Mouse (Mus musculus): Measurements from ENCODE around the gene S1pr4.
A peak's percentile ranks its signal among the peaks of the same experiment; 100 is the strongest.

Gene S1pr4

DNA sequence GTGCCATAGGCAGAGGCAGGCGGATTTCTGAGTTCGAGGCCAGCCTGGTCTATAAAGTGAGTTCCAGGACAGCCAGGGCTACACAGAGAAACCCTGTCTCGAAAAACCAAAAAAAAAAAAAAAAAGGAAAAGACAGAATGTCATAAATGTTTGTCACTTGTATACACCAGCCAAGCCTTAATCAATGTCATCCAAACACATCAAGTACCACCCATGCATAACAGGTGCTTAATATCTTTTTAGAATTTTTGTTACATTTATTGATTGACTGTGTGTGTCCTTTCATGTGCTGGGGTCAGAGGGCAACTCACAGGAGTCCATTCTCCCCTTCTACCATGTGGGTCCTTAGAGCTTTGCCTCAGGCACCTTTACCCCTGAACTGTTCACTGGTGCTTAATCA is at the start of gene S1pr4:
Gene S1pr4, minus strand, starts transcription at position 101 of the 400 bp plus-strand sequence.
- DNase-seq: no peak

DNA sequence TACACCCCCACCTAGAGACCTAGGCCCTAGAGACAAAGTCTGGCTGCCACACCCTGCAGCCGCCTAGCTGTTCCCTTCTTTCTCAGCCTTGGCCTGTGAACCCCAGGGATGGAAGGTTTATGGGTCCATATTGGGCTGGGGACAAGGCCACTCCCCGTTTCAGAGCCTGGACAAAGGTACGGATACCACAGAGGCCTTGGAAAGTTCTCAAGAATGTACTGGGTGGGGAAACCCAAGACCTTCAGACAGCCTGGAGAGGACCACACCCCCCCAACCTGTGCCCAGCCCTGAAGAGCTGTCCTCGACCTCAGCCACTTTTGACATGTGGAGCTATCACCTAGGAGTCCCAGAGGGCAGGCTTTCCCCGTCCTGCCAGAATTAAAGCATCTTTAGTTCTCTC is 49.0 kb upstream of the S1pr4 start:
- no peak for DNase-seq

DNA sequence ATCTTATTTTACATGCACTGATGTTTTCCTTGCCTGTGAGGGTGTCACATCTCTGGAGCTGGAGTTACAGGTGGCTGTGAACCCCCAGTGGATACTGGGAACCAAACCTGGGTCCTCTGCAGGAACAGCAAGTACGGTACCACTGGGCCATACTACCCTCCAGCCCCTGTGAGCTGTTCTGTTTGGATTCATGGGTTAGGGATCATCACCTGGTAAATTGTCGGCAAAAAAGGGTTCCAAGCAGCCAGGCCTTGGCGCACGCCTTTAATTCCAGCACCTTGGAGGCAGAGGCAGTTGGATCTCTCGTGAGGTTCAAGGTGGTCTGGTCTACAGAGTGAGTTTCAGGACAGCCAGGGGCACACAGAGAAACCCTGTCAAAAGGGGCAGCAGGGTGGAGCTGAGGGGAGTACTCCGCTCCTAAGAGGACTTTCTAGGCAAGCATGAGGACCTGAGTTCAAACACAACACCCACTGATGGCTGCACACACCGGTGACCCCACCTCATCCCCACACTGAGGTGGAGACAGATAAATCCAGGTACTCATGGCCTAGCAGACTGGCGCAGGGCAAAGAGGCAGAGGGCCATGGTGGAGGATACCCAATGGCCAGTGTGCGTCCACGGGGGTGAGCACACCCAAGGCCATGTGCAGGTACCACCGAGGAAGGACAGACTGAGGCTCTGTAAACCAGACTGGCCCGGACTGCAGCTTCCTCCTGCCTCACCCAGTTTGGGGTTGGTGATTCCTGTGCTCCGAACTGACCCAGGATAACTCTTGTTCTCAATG is 47.0 kb upstream of the S1pr4 start:
- no peak for DNase-seq

DNA sequence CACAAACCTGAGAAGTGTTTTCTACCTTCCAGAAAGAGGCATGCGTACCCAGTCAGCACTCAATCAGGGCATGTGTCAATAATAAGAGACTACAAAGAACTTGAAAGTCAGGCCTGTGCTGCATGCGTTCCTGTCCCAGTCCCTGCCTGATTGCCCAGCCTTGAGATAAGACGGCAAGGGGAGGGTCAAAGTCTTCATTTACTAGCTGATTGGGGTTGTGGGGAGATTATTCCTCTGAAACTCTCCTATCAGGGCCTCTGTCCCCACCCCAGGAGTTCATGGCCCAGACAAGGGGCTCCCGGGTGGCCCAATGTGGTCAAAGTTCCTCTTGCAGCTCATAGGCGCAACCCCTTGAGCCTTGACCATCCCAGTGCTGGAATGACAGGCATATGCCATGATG is 46.4 kb upstream of the S1pr4 start:
- DNase-seq: no peak

DNA sequence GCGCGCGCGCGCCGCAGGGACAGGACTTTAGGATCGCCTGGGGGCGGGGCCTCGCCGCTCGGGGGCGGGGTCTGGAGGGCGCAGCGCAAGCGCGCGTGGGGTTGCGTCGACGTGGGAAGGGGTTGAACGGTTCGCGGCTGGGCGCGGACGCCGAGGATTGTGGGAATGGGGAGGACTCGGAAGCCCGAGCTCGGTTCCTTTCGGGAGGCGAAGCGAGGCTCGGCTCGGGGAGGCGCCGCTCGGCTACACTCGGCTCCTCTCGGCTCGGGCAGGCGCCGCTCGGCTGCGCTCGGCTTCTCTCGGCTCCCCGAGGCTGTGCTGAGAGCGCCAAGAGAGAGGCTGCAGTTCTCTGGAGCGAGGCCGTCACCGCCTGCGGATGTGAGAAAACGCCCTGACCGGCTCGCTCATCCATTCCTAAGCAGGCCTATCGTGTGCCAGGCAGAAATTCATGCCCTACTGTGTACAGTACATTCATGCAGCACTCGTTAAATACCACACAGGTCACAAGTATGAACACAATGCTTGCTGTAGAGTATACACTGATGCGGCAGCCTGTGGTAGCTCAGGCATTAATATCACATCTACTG is 45.3 kb upstream of the S1pr4 start, which contains the start of gene Gna11:
Gene Gna11, minus strand, starts transcription at position 30 of the 587 bp plus-strand sequence.
- peak; percentile 99 for DNase-seq

DNA sequence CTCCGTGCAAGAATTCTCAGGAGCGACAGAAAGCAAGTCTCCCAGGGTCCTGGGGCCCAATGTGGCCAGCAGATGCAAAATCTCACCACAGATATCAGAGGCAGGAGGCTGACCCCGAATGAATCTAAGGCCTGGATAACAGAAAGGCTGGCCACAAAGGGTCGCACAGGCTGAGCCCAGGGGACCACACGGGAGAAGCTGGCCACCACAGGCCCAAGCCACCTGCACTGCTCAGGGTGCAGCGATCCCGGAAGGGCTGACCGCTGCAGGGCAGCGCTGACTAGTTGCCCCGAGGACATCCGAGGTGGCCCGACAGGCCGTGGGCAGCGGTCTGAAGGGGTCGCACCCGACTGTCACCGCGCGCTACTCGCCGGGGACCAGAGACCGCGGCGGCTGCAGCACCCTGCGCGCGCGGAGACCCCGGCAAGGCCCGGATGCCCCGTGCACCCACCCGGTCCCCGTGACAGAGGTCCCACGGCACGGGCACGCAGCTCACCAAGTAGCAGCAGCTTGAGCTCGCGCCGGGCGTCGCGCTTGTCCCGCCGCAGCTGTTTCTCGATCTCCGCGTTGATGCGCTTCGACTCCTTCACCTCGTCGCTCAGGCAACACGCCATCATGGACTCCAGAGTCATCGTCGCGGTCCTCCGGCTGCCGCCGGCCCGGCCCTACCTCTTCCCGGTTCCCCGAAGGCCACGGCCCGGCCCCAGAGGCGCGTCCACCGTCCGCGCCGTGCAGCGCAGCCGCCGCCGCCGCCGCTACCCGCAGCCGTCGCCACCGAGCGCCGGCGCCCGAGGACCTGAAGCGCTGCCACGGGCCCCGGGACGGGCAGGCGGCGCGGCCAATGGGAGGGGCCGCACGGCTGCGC is 44.6 kb upstream of the S1pr4 start:
- no peak for DNase-seq

DNA sequence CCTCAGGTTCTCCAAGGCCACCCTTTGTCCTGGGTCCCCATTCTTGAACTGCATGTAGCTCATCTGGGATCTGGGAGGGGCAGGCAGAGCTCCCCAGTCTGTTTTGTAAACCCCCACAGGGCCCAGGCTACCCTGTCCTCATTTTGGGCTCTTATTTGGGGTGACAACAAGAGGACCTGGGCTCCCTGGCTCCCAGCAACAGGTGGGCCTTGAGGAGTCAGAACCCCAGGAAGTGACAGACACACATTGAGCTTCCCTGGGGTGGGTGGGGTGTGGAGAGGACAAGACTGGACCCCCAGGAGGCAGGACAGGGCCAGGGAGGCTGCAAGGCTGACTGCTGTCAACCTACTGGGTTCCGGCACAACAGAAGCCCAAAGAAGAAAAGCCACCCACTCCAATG is 43.7 kb upstream of the S1pr4 start:
- no peak for DNase-seq

DNA sequence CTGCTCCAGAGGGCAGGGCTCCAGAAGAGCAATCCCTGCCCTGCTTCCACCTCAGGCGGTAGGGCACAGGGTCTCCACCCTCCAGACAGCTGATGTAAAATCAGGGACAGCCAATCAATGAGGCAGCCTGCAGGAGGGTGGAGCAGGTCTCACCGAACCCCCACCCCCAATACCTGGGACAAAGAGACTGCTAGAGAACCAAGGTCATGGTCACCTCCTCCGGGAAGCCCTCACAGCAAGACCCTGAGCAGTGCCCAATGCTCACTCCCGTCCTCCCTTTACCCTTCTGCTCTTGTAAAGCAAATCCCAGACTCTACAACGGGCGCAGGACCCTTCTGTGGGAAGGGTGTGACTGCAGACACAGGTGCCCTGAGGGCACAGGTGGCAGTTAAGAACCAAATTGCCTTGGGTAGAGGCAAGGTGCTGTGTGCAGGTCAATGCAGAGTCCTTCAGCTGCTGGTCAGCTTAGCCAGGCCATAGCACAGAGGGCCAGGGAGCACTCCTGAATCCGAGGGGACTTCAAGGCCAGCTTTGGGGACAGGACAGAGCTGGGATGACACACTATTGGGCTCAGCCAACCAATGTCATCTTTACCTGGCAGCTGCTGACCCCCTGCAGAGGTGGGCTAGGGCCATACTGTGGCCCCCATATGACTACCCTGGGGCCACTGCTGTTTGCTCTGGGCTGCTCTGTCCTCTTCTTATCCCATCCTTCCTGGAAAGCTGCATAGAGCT is 43.0 kb upstream of the S1pr4 start:
- DNase-seq: no peak

DNA sequence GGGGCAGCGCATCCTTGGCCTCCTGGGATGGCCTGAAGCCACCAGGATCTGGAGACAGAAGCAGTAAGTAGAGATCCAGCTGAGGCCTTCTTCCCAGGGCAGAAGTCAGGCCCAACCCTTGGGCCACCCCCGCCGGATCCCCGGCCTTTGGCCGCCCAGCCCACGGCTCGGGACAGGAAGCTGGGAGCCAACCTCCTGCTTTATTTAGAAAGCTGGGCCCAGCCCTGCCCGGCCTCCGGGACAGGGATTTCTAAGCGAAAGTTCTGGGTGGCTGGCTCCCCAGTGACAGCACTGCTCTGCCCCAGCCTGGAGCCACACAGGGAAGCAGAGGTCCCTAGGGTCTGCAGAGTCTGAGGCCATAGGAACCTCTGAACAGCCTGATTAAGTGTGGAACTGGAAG is 41.9 kb upstream of the S1pr4 start:
- DNase-seq: no peak

DNA sequence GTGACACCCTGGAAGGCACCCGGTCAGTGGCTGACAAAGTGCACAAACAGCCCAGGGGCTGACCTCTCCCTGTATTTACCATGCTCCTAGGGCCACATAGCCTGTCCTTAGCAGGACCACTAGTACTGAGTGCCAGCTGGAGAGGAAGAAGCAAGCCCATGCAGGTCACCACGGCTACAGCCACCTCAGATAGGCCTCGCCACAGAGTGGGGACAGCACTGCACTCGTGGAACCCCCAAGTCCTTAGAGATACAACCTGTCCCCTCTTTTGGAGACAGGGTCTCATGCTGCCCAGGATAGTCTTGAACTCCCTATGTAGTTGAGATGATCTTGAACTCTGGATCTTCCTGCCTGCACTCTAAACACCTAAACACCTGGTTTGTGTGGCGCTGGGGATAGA is 41.4 kb upstream of the S1pr4 start:
- no peak for DNase-seq

DNA sequence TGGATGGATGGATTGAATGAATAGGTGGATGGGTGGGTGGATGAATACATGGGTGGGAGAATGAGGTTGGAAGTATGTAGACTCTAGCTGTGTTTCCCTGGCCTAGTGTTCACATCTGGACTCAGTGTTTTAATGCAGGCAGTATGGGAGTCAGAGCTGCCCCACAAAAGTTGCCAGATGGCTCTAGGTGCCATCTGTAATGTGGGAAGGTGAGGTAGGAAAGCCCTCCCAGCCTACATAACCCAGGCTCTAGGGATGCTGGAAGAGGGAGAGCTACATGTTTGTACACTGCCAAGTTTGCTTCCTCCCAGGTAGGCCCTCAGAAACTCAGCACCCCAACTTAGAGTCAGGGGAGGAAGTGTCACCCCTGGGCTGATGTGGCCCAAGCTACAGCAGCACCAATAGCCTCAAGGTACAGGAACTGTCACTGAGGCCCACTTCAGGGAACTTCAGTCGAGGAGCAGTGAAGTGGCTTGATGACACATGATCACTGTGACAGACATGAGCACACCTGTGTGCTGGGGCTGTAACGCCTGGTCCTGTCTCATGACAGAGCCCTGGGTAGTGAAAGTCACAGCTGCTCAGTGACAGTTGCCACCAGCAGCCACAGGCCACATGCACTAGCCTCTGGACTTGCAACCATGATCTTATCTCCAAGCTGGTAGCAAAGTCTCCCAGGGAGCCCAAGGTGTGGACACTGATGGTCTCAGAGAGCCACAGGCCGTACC is 38.6 kb upstream of the S1pr4 start:
- DNase-seq: no peak

DNA sequence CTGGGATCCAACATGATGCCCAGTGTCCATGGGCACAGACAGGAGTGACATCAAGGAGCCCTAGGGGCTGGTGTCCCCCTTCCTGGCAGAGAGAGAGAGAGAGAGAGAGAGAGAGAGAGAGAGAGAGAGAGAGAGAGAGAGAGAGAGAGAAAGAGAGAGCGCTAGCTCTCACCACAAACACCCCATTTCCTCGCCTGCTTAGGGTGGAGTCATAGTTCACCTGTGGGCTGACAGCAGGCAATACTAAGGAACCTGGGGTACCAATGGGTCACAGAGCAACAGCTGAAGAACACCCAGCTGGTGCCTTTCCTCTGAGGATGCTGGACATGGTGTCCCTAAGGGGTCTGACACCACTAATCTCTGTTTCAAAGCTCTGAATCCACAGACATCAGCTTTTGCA is 37.5 kb upstream of the S1pr4 start:
- no peak for DNase-seq

DNA sequence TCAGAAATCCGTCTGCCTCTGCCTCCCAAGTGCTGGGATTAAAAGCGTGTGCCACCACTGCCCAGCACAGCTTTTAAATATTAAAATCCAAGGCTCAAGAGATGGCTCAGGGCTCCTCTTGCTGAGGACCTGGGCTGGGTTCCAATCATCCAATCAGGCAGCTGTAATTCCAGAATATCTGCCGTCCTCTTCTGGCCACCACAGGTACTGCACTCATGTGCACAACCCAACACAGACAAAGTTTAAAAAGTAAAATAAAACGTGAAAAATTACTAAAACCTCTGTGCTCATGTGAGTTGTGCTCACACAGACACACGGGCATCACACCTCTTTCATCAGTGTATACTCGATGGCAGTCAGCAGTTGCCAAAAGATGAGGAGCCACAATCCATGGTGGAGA is 36.8 kb upstream of the S1pr4 start:
- no peak for DNase-seq

DNA sequence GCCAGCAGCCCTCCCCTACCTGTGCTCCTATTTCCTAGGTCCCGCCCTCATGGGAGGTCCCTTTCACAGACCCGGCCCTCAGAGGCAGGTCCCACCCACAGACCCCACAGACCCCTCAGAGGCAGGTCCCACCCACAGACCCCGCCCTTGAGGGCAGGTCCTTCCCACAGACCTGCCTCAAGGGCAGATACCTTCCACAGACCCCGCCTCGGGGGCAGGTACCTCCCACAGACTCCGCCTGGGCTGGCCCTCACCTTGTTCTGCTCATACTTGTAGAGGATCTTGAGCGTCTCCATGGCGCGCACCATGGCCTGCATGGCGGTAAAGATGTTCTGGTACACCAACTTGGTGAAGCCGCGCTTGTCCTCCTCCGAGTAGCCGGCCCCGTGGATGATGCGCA is 34.9 kb upstream of the S1pr4 start:
- no peak for DNase-seq

DNA sequence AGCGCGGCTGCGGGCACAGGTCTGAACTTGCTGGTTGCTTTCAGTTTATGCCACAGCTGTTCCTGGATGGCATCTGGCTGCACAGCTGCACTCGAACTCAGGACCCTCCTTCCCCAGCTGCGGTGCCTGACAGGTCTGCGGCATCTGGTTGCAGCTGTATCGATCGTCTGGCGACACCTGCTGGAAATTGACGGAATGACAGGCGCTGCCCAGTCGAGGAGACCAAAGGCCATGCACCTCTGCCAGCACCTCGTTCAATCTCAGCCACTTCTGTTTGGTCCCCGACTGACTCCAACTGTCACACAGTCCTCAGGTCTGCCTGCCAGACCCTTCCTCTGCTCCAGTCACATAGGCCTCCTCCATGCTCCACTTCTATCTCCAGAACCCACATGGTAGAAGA is 26.8 kb upstream of the S1pr4 start:
- no peak for DNase-seq

DNA sequence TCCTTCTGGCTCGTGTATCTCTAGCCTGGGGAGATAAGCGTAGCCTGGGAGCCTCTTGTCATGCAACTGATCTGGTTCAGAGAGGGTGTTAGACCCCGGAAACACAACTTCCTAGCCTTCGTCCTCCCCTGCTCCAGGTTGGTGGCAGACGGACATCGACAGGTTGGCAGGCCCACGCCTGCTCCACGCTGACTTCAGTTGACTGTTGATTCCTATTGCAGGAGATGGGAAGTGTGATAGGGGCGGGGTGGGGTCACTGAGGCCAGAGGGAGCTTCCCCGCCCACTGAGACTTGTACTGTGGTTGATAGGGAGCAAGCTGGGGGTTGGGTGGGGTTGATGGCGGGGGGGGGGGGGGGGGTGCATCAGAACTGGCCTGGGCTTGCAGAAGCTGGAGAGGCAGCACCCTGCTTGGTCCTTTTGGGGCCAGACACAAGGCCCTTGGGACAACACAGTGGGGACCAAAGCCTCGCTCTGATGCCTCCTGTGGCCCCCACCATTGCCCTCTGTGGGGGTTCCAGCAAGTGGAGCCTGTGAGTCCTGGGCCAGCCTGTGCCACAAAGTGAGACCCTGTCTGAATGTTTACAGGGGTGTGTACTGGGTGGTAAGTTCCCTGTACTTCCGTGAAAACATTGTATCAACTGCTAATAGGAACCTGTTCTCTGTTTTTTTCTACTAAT is 25.2 kb upstream of the S1pr4 start:
- no peak for DNase-seq

DNA sequence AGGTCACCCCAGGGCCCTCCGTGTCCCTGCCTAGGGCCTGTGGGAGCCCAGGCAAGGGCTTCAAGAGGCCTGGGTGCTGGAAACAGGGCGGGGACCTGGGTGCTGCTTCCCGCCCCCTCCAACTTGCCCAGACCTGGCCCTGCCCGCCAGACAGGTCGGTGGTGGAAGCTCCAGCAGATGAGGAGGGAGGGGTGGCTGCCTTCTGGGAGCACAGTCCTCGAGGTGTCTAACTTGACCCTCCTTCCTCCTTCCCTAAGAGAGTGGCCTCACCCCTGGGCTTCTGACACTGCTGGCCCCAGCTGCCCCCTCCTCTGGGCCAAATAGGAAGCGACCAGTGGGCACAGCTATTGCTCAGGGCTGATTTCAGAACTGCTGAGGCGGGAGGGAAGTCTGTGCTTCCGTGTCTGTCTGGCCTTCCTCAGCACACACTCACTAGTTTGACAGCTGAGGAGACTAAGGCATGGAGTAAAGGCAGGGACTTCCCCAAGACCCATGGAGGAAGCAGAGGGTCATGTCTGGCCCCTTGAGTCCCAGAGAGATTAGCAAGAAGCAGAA is 24.2 kb upstream of the S1pr4 start, which contains the start of gene Gna15:
Gene Gna15, minus strand, starts transcription at position 175 of the 555 bp plus-strand sequence.
- peak; percentile 84 for DNase-seq

DNA sequence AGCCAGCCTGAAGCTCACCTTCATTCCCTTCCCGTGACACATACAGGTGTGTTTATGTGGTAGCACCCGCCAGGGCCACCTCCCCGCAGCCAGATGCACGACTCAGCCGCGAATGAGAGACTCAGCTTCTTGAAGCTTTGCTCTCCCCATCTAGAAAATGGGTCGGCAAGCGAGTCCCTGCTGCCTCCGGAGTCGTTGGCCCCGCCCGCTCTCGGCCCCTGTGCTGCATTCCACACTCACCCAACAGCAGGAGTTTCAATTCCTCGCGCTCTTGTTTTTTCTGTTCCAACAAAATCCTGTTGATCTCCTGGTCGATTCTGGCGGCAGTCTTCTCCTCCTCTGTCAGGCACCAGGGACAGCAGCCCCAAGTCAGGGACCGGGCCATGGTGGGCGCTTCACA is 23.6 kb upstream of the S1pr4 start:
- DNase-seq: no peak

DNA sequence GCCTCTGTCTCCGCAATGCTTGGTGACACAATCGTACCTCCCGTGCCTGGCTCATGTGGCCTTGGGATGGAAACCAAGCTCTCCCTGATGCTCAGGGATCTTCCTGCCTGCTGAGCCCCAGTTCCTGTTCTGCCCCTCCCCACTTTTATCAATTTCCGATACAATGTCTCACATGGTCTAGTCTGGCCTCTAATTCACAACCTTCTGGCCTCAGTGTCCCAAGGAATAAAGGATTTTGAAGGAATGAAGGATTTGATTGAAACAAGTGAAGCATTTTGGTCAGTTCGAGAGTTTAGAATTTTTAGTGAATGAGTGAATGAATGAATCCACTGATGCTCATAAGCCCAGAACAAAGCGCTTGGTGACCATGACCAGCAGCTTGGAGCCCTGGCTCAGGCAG is 23.2 kb upstream of the S1pr4 start:
- no peak for DNase-seq

DNA sequence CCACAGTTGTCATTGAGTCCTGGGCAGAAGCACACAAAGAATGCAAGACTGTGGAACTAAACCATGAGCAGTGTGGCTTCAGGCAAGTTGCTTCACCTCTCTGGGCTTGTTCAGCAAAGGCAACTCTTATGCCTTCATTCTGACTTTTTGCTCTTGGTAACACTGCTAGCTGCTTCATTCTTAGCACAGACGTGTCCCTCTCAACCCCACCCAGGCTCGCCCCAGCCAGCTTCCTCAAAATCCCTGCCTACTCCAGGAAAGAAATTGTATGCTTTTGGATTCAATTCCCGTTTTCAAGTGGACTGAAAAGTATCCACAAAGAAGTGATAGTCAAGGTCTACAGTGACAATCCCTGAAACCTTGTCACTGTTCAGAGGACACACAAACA is 20.0 kb upstream of the S1pr4 start:
- no peak for DNase-seq

DNA sequence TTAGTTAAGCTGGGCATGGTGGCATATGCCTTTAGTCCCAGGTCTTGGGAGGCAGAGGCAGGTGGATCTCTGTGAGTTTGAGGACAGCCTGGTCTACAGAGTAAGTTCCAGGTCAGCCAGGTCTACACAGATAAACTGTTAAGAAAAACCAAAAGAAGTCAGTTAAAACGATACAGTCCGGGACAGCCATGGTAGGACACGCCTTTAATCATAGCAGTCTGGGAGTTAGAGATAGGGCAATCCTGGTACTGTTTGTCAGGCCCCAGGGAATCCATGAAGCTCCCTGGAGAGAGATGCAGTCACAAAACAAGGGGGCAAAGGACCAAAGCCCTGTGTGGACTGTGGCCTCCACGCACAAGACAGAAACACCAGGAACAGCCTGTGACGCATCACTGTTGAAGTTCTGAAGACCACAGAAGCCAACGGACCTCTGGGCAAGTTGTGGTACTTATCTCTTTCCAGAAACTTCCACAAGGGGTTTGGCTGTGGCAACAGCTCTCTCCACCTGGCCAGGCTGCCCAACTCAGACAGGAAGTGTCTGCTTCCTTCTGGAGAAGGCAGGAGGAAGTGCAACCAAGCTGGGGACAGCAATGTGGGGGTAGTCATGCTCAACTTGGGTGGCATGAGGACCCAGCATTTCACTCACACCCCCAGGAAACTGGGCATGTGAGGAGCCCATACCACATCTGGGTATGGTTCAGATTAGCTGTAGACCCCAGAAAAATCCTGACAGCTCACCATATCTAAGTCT is 19.5 kb upstream of the S1pr4 start:
- peak; percentile 80 for DNase-seq

All from layer of hippocampus, adult 9-11 months (tissue).